Mouse (Mus musculus) heart, embryonic 16.5 days (tissue): ENCODE results near the gene Sirt1. TPM values are rescaled to one million over a fixed set of nuclear protein-coding genes. Genes with fewer than 3 reads are reported as not detected.
A peak's percentile ranks its signal among the peaks of the same experiment; 100 is the strongest.

ENCODE experiments used
- ATAC-seq: fragments of 200-750 bp; cut with Nextera tagmentation; replicated peaks from 2 replicates; pipeline ENCODE4 v1.8.0; 2017; ENCODE audit warnings: moderate number of reproducible peaks; ENCODE audit not compliant: insufficient read depth, low FRiP score; ENCODE audit errors: extremely low read depth
- H3K27ac ChIP-seq: fragments of 300-500 bp; sonication (generic); 2 replicates; pipeline ENCODE4 v1.5.1; 2014; ENCODE audit warnings: mild to moderate bottlenecking, low read length, control low read depth, moderate library complexity
- H3K27me3 ChIP-seq: fragments of 300-500 bp; sonication (generic); 2 replicates; pipeline ENCODE4 v1.6.1; 2014; ENCODE audit warnings: low read length, mixed read lengths; ENCODE audit not compliant: control insufficient read depth, insufficient read depth
- H3K36me3 ChIP-seq: fragments of 300-500 bp; sonication (generic); 2 replicates; pipeline ENCODE4 v1.6.1; 2014; ENCODE audit not compliant: control insufficient read depth, insufficient read depth
- H3K4me1 ChIP-seq: fragments of 300-500 bp; sonication (generic); 2 replicates; pipeline ENCODE4 v1.6.1; 2014; ENCODE audit warnings: low read length, mixed read lengths; ENCODE audit not compliant: control insufficient read depth, insufficient read depth
- H3K4me2 ChIP-seq: fragments of 300-500 bp; sonication (generic); 2 replicates; pipeline ENCODE4 v1.6.1; 2014; ENCODE audit warnings: low read depth, mild to moderate bottlenecking, control low read depth, low read length
- H3K4me3 ChIP-seq: fragments of 300-500 bp; sonication (generic); 2 replicates; pipeline ENCODE4 v1.5.1; 2014; ENCODE audit warnings: mild to moderate bottlenecking, control low read depth, low read length
- H3K9ac ChIP-seq: fragments of 300-500 bp; sonication (generic); 2 replicates; pipeline ENCODE4 v1.6.1; 2014; ENCODE audit warnings: low read length, control low read depth
- H3K9me3 ChIP-seq: fragments of 300-500 bp; sonication (generic); replicated peaks from 2 replicates; pipeline ENCODE4 v1.6.1; 2016; ENCODE audit warnings: low read length; ENCODE audit not compliant: control insufficient read depth
- WGBS: fragments of 180-500 bp; shearing (Covaris S2); extraction: QIAGEN DNeasy Blood & Tissue Kit; methylation state at CpG from one replicate; pipeline ENCODE4 v1.1.7; 2014; 5-methylcytosine and 5-hydroxymethylcytosine counted together
- polyA plus RNA-seq: library from polyadenylated mRNA; unstranded; fragments of >200 nt; fragmentation: Nextera tagmentation; extraction: Ambion mirVana; gene quantifications from 2 replicates; pipeline ENCODE4 v1.2.1, GENCODE M21; 2015

Gene Sirt1
- polyA plus RNA-seq, 1 experiment from 2014 or later = 2.7 TPM

DNA sequence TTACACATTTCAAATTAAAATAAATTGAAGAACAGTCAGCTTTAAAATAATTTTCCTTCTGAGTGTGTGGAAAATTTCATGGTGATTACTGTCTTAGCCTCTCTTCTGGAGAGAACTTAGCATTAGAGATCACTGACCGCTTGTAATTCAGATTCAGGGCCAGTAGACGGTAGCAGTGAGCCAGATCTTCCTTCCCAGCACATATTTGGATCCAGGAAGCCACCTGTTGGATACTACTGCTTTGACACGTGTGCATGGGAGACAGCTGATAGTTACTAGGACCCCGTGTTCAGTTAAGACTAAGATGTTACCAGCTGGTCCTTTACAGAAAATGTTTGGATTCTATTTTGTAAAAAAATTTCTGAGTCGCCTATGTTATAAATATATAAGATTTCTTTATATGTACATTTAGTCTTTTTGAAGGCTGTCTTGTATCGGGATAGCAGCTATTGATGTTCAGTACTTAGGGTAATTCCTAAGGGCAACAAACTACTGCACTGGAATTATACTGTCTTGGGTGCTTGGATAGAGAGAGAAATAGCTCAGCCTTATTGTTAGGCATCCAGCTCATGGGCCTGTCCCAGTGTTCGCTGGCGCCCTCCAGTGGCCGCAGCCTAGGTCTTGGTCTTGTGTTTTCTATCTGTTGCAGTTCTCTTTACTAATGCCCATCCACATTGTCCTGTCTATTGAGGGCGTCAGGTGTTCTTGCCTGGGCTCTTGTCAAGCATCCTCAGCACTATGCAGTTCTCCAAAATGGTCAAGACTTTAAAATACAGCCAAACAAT, 72.7 kb downstream of the Sirt1 start:
- Histone ChIP-seq H3K4me1 (no peaks in the 10 kb centered on the region), H3K4me2 (no peak overlapping the region), H3K9me3 (no peaks in the 10 kb centered on the region), H3K9ac (no peak overlapping the region), H3K27me3 (no peaks in the 10 kb centered on the region), H3K36me3 (peaks cover 45% of the 10 kb centered on the region), H3K27ac (no peak overlapping the region), H3K4me3 (no peak overlapping the region)
- peak; percentile 65 for ATAC-seq
- WGBS = 35% methylated on average over 10 of the region's 10 CpGs

- H3K27ac ChIP-seq = no peak overlapping the region
- H3K4me1 ChIP-seq = no peaks in the 10 kb centered on the region
- no peak overlapping the region for H3K4me3 ChIP-seq
- H3K9me3 ChIP-seq = no peaks in the 10 kb centered on the region
- H3K36me3 ChIP-seq = peaks cover 29% of the 10 kb centered on the region
- no peak for ATAC-seq
- 93% methylated on average over 2 of the region's 2 CpGs for WGBS
- no peak overlapping the region for H3K4me2 ChIP-seq
- H3K27me3 ChIP-seq = no peaks in the 10 kb centered on the region
- no peak overlapping the region for H3K9ac ChIP-seq
Measured at GRCm38 (mm10) chr10:63302356-63302755, 79.1 kb downstream of the Sirt1 start.

DNA sequence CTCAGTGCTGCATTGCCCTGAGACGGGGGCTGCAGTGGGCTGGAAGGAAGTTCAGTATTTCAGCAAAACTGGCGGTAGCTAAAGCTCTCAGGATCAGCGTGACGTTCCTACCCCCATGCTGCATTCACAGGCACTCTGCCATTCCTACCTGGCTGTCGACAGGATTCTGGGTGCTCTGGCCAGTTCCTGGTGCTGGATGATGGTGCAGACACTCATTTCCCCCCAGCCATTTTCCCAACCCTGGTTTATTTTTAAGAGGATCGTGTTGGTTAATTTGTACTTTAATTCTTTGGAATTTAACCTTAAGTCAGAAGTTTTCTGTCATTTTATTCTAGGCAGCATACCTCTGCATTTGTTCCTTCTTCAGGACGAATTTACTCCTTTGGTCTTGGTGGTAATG, 98.7 kb downstream of the Sirt1 start:
- Histone ChIP-seq H3K27ac (no peak overlapping the region), H3K4me2 (no peak overlapping the region), H3K36me3 (peaks cover 35% of the 10 kb centered on the region), H3K4me3 (no peak overlapping the region), H3K9me3 (no peaks in the 10 kb centered on the region), H3K9ac (no peak overlapping the region), H3K27me3 (no peaks in the 10 kb centered on the region), H3K4me1 (no peaks in the 10 kb centered on the region)
- ATAC-seq = no peak
- WGBS = 72% methylated on average over 7 of the region's 7 CpGs

GRCm38 (mm10) chr10:63282417-63282816, 99.1 kb downstream of the Sirt1 start:
- H3K27ac ChIP-seq = no peak overlapping the region
- H3K36me3 ChIP-seq = peaks cover 36% of the 10 kb centered on the region
- H3K9me3 ChIP-seq = no peaks in the 10 kb centered on the region
- ATAC-seq = no peak
- 78% methylated on average over 4 of the region's 4 CpGs for WGBS
- no peaks in the 10 kb centered on the region for H3K4me1 ChIP-seq
- no peaks in the 10 kb centered on the region for H3K27me3 ChIP-seq
- no peak overlapping the region for H3K9ac ChIP-seq
- H3K4me3 ChIP-seq = no peak overlapping the region
- H3K4me2 ChIP-seq = no peak overlapping the region

DNA sequence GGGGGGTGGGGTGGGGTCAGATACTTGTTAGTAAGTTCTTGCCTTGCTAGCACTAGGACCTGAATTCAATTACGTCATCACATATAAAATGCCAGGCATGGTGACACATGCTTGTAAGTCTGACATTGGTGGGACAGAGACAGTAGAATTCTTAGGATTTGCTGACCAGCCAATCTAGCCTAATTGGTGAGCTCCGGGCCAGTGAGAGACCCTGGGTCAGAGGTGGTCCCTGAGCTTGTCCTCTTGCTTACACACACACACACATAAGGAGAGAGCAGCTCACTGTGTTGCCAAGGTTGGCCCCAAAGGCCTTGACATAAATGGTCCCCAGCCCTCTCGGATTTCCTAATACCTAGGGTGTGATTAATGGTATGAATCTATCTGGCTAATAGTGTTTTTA, 101.7 kb downstream of the Sirt1 start:
- H3K36me3 ChIP-seq = peaks cover 32% of the 10 kb centered on the region

GRCm38 (mm10) chr10:63277010-63277409, 104.5 kb downstream of the Sirt1 start:
- H3K27ac ChIP-seq = no peak overlapping the region
- no peak overlapping the region for H3K9ac ChIP-seq
- no peaks in the 10 kb centered on the region for H3K9me3 ChIP-seq
- 79% methylated on average over 3 of the region's 3 CpGs for WGBS
- no peaks in the 10 kb centered on the region for H3K27me3 ChIP-seq
- no peak for ATAC-seq
- H3K4me3 ChIP-seq = no peak overlapping the region
- H3K4me2 ChIP-seq = no peak overlapping the region
- H3K36me3 ChIP-seq = peaks cover 36% of the 10 kb centered on the region
- H3K4me1 ChIP-seq = no peaks in the 10 kb centered on the region

More for the DNA sequence above, 101.7 kb downstream of the Sirt1 start:
- Histone ChIP-seq H3K4me3 (no peak overlapping the region), H3K4me2 (no peak overlapping the region), H3K9me3 (no peaks in the 10 kb centered on the region), H3K27me3 (no peaks in the 10 kb centered on the region), H3K9ac (no peak overlapping the region), H3K27ac (no peak overlapping the region), H3K4me1 (no peaks in the 10 kb centered on the region)
- ATAC-seq = no peak
- WGBS = 90% methylated on average over 3 of the region's 3 CpGs

DNA sequence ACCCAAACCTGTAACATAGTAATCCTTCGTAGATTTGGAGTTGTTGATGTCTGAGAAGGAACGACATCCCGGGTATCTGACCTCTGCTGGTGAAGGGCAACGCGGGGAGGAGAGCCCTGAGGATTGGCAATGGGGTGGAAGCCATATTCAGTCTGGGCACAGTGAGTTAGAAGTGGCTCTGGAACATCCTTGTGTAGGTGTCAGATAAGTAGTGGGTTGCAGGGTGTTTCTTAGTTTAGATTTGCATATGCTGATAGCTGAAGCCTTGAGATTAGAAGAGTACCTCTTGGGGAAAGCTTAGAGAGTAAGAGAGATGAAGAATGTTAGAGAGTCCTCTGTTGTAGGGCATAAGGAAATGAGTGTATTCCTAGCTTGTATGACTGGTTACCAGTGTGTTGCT, 108.6 kb downstream of the Sirt1 start:
- Histone ChIP-seq H3K36me3 (peaks cover 39% of the 10 kb centered on the region), H3K27me3 (no peaks in the 10 kb centered on the region), H3K4me3 (no peak overlapping the region), H3K4me1 (no peaks in the 10 kb centered on the region), H3K9me3 (no peaks in the 10 kb centered on the region), H3K4me2 (no peak overlapping the region), H3K9ac (no peak overlapping the region), H3K27ac (no peak overlapping the region)
- no peak for ATAC-seq
- WGBS = 83% methylated on average over 5 of the region's 5 CpGs

DNA sequence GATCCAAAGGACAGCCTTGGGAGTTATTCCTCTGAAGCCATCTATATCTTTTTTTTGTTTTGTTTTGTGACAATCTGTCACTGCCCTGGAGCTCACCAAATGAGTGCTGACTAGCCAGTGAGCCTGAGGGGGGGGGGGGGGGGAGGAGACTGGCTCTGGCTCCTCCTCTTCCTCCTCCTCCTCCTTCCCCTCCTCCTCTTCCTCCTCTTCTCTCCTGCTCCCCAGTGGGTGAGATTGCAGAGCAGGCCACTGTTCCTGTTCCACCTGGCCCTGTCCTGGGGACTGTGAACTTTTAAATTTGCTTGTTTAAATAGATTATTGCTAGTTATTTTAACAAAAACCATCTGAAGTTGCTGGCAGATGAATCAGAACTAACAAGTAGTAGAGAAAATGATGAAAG, 109.1 kb downstream of the Sirt1 start:
- Histone ChIP-seq H3K36me3 (peaks cover 36% of the 10 kb centered on the region), H3K9ac (no peak overlapping the region), H3K27me3 (no peaks in the 10 kb centered on the region), H3K4me2 (no peak overlapping the region), H3K4me1 (no peaks in the 10 kb centered on the region), H3K4me3 (no peak overlapping the region), H3K9me3 (no peaks in the 10 kb centered on the region), H3K27ac (no peak overlapping the region)
- ATAC-seq = no peak
